Mouse (Mus musculus) layer of hippocampus, postnatal 14 days (tissue): Measurements from ENCODE around the gene Pde10a. TPM values are rescaled to one million over a fixed set of nuclear protein-coding genes. Genes with fewer than 3 reads are reported as not detected.
"Not testable (repeated sequence)": the region's sequence is repeated elsewhere in the genome, so short reads cannot be mapped to it uniquely, and the experiment has no call there.

Experiments used
- DNase-seq, 2 experiments: peaks; one replicate each; pipeline ENCODE4 v3.0.0; 2021 to 2022; ENCODE audit warnings: low spot score in 2 of 2, mixed read lengths in 1 of 2
- total RNA-seq, 2 experiments: library from RNA; stranded (reverse); gene quantifications; 2 replicates each; pipeline ENCODE4 v1.2.3; 2021

Pde10a gene
- total RNA-seq, 2 experiments from 2014 or later: 66.5 to 67.2 TPM

DNA sequence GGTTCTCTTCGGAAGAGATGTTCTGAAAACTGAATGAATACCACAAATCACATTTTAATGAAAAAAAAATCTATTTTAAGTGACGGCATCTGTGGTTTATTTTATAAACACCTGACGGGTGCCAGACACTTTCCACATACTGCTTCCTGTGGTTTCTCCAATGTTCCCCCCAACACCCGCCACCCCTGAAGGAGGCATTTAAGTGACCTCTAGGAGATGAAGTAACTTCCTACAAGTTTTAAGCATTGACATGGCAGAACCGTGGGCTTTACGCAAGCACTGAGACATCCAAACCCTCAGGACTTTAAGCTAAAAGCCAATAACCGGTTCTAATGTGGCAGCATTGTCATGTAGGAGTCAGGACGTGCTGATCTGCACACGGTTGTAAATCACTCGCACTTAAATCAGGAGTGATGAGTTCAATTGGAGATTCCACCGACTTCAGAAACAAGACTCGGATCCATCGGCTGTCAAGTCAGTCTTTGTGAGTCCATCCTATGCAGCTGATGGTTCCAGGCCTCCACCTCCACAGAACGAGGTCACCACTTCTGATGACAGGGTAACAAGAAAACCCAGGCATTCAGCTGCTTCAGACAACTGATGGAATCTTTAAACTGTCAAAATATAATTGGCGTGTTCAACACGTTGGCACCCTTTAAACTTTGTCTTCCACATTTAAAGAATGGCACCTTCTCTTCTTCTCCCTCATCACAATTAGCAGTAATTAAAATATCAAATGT is 115.7 kb downstream of the Pde10a start:
- DNase-seq: no peak

DNA sequence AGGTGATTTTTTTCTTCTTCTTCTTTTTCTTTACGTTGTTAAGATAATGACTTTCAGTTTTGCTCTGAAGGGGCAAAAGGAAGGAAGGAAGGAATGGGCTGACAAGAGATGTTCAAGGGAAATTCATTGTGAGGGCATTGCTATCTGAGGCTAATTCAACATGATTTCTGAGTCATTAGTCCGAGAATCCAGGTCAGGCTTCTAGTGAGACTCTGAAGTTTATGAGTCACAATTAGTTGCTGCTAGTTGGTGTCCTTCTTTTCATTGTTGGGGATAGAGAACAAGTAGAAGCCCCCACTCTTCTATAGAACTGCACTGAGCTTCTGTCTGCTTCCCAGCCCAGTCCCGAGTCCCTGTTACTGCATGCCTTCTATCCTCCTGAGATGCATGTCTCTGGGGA is 116.3 kb downstream of the Pde10a start:
- DNase-seq: no peak

DNA sequence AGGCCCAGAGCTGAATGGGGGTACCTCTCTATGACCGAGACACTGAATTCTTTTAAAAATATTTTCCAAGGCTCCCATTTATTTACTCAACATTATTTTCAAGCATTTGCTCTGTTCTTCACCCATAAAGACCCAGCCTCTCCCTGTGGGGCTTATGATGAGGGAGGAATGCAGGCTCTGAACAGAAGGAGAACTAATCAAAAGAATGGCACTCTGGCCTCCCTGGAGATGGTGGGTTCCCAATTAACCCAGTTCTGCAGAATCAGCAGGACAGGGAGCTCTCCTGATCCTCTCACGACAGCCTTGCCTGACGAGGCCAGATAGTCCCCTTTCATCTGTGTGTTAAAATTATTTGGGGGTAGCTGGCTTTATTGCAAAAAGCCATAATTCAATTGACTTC is 117.2 kb downstream of the Pde10a start:
- DNase-seq: no peak

GRCm38 (mm10) chr17:8647372-8647871 is 122.2 kb downstream of the Pde10a start:
- peak in 1 of 2 experiments; percentile 34 for DNase-seq

GRCm38 (mm10) chr17:8648310-8648709 is 123.1 kb downstream of the Pde10a start:
- DNase-seq: no peak

DNA sequence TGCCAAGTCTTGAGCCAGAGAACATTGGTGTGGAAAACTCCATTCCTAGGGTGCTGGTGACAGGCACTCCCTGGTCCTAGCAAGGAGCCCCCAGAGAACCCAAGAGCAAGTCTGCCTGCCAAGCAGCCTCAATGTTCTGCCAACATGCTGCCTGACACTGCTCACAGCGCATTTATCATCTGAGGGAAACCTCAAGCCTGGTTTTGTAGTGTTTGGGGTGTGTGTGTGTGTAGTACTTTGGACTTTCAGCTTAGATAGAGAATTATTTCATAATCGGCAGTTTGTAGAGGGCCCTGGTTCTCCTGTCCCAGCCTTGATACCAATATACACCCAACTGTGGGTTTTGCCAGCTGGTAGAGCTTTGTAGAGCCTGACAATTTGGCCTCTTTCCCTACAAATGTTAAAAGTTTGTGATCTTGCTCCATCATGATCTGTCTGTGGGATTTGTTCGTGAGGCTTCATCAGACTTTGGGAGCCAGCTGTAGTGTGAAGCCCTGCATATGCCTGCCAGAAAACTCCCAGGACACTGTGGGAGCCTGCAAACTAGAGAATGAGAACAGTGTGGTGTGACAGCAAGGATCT is 127.6 kb downstream of the Pde10a start:
- DNase-seq: peak in 1 of 2 experiments; percentile 65

- DNase-seq: no peak
Observed at GRCm38 (mm10) chr17:8657661-8658060, 132.5 kb downstream of the Pde10a start.

DNA sequence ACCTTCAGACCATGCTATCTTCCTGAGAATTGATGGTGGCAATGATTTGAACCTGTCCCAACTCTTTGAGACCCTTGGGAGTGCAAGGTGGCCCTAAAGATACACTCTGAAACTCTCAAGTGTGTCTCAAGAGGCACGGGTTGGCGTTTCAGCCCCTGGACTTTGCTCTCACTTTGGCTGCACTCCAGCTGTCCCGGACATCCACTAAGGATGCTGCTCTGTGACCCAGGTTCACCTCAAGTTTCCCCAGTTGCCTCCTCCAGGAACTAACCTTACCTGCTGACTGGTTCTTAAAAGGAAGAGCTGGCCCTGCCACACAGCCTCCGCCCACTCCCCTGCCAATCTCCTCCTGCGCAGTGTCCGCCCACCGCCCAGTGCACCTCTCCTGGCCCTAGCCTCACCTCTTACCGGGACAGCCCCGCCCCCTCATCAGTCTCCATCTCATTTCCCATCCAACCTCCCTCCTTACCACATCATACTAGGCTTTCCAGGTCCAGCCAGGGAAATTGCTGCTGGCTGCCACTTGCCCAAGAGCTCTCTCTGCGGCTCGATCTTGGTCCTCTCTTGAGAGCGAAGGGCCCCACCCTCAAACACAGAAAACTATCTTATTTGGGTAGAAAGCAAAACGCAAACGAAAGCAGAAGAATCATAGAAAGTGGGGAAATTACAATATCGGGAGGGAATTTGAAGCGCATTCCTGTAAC is 133.7 kb downstream of the Pde10a start:
- no peak for DNase-seq

- no peak for DNase-seq
Observed at GRCm38 (mm10) chr17:8666912-8667311, 141.7 kb downstream of the Pde10a start.

GRCm38 (mm10) chr17:8674651-8675050 is 149.5 kb downstream of the Pde10a start:
- DNase-seq: no peak

DNA sequence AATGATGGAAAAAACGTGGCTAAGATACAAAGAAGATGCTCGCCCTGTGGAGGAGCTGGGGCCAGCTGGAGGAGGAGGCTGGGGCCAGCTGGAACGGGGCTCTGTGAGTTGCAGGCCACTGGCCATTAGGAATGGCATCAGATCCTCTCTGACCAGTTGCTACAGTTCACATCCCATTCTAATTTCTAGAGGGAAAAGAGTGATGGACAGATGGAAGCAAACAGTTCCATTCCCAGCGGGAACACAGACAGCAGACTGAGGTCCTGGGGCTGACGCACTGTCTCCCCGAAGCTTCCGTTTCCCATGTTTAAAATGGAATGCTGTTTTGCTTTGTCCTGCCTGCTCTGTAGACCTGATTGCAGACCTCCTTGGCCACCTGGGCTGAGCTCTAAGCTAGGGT is 161.2 kb downstream of the Pde10a start:
- no peak for DNase-seq

- DNase-seq: no peak
Observed at GRCm38 (mm10) chr17:8688096-8688495, 162.9 kb downstream of the Pde10a start.

GRCm38 (mm10) chr17:8698265-8698664 is 173.1 kb downstream of the Pde10a start:
- no peak for DNase-seq

DNA sequence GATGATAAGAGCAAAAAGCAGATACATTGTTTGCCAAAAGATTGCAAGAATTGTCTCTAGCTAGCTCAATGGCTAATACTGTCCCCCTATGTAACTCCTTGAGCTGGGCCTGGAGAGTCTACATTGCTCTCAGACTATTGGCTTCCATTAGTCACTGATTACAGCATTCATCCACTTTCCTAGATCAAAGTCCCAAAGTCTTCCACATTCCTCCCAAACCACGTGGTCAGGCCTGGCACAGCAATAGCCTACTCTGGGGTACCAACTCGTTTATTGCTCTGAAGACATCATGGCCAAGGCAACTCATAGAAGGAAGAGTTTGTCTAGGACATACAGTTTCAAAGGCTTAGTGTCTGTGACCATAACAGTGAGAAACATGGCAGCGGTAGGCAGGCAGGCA is 173.6 kb downstream of the Pde10a start:
- DNase-seq: no peak

- no peak for DNase-seq
Observed at GRCm38 (mm10) chr17:8701096-8701495, 175.9 kb downstream of the Pde10a start.

- peak; percentile 79 to 89 for DNase-seq
Observed at GRCm38 (mm10) chr17:8702503-8702902, 177.3 kb downstream of the Pde10a start.

DNA sequence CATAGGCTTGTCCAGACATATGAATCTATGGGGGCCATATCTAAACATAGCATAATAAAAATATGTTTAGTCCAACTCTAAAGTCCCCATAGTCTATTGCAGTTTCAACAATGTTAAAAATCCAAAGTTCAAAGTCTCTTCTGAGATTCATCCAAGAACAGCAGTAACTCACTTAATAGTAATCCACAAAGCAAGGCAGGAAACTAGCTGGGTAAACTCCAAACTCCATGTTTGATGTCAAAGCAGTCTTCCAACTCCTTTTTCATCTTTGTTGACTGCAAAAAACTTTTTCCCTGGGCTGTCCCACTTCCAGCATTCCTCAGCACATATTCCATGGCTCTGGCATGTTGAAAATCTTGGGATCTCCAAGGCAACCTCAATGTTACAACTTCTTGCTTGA is 182.8 kb downstream of the Pde10a start:
- no peak for DNase-seq

DNA sequence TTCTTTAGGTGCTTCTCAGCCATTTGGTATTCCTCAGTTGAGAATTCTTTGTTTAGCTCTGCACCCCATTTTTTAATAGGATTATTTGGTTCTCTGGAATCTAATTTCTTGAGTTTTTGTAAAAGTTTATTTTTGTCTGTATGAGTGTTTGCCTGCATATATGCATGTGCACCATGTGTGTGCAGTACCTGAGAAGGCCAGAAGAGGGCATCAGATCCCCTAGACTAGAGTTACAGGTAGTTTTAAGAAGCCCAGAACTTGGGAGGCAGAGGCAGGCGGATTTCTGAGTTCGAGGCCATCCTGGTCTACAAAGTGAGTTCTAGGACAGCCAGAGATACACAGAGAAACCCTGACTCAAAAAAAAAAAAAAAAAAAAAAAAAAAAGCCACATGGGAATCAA is 187.6 kb downstream of the Pde10a start:
- not testable (repeated sequence) for DNase-seq

DNA sequence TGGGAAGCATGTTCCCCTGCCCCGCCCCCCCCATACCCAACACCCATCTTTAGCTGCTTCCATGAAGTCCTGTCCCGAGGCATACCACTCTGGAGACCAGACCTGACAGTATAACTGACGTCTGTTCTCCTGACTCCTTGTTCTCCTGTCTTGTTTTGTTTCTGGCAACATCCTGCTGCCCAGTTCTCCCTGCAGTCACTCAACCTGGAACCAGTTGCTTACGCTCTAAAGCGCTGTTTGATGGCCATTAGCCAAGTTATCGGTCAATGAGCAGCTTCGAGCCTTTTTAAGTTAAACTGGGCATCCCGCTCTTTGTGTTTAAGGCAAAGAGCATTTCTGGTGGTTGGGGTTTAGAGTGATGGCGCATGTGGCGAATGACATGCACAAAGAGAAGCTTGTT is 195.8 kb downstream of the Pde10a start:
- no peak for DNase-seq

DNA sequence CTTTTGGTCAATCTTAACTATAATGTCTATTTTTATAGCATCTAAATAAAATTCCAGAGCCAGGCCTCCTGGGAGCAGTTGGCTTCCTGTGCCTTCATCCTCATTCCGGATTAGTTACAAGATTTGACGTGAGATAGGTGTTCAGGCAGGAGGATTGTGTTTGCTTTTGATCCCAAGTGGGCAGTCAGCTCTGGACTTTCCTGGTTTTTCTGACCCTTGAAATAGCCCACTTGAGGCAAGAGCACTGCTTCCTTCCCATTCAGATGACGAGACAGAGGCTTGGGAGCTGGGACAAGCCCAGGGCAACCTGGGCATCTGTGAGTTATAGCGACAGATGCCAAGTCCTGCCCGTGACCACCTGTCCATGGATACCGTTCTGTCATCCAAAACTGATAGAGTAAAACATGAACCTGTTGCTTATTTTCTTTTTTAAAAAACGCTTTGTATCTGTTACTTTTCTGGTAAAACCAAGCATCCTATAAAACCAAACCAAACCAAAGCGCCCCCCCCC is 199.3 kb downstream of the Pde10a start:
- no peak for DNase-seq

GRCm38 (mm10) chr17:8728646-8729045 is 203.5 kb downstream of the Pde10a start:
- DNase-seq: no peak

DNA sequence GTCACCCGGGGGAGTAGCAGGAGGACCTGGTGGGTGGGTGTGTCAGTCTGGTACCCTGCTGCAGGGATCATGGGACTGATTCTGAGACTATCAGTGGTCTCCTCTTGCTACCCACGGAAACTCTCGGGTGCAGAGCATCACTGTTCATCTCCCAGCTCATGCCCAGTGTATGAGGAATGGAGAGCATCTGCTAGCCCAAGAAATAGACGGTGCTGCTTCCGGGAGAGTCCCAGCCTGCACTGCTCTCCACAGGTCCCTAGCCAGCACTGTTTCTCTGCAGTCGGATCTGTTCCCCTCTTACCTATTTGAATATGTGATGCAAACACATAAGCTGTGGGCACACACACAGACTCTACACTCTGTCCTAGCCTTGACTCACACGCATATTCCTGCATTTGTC is 204.6 kb downstream of the Pde10a start:
- no peak for DNase-seq
